In genomic region chr8:83578131-83579055, GRCm38 (mm10) we compare ENCODE assay signal across 11 mouse cellular contexts. TPM values are rescaled to one million over a fixed set of nuclear protein-coding genes. Genes with fewer than 3 reads are reported as not detected.
DNase-seq lines count a peak whose midpoint lies in the region; ATAC-seq and TF ChIP-seq lines count a peak whose summit lies in the region.
"Had no signal": no experiment of that assay in that cellular context is flagged by ENCODE, and none has a peak within 500 bp of the region (broad histone marks: within the 10 kb centered on the region; RNA-seq: fewer than 3 reads in every experiment).

No protein-coding gene starts in this region.

- 87% methylated on average over 17 of the region's 17 CpGs for WGBS in bone marrow, adult 2 months
- WGBS in hindbrain, embryonic 14.5 days = 73% methylated on average over 17 of the region's 17 CpGs

- H3K27ac ChIP-seq in bone marrow, adult 2 months (ENCODE audit: control insufficient read depth, insufficient read depth, low read depth, low read length, poor library complexity) = peak overlapping the region; percentile 27; the same call in 1 of the 2 replicates
- no peak overlapping the region for H3K27ac ChIP-seq in hindbrain, embryonic 14.5 days

- H3K27me3 ChIP-seq in hindbrain, embryonic 14.5 days (ENCODE audit: control insufficient read depth, insufficient read depth, low read length) = no peaks in the 10 kb centered on the region
- H3K27me3 ChIP-seq: Patski had no signal

- no peak overlapping the region for H3K4me3 ChIP-seq in bone marrow, adult 2 months (replicated peaks; ENCODE audit: control insufficient read depth, low read depth, low read length)
- no peak overlapping the region for H3K4me3 ChIP-seq in hindbrain, embryonic 14.5 days (replicated peaks; ENCODE audit: low read length)
- H3K4me3 ChIP-seq: erythroblast, embryonic 14.5 days had no signal

- H3K4me1 ChIP-seq in bone marrow, adult 2 months (ENCODE audit: control insufficient read depth, insufficient read depth, low read length) = peaks cover 2% of the 10 kb centered on the region; the same call in 1 of the 2 replicates
- H3K4me1 ChIP-seq in hindbrain, embryonic 14.5 days (replicated peaks; ENCODE audit: control insufficient read depth, insufficient read depth, low read length) = peaks cover 40% of the 10 kb centered on the region; the same call in 1 of the 2 replicates

- H3K9ac ChIP-seq in hindbrain, embryonic 14.5 days = peak overlapping the region; percentile 31; the same call in 1 of the 2 replicates

- H3K4me2 ChIP-seq in hindbrain, embryonic 14.5 days (replicated peaks) = no peak overlapping the region

- peak; percentile 7 for DNase-seq in kidney, adult 18-20 months
- no peak for DNase-seq in kidney, adult 8-10 months
- peak; percentile 19 for DNase-seq in cerebellum, adult 9-11 months
- no peak for DNase-seq in hindbrain, embryonic 14.5 days (ENCODE audit: low spot score)
- no peak for DNase-seq in spleen, adult 18-20 months

- no peaks in the 10 kb centered on the region for H3K9me3 ChIP-seq in hindbrain, embryonic 14.5 days (ENCODE audit: control insufficient read depth, low read length)

- H3K36me3 ChIP-seq in hindbrain, embryonic 14.5 days (replicated peaks; ENCODE audit: control insufficient read depth, insufficient read depth) = peaks cover 7% of the 10 kb centered on the region

- TF ChIP-seq POLR2A in bone marrow, adult 2 months (IDR thresholded peaks at IDR 0.05; ENCODE audit: borderline replicate concordance, control insufficient read depth, low read depth, low read length) = no peak

- no peak for TF ChIP-seq CTCF in bone marrow, adult 2 months (IDR thresholded peaks at IDR 0.05; ENCODE audit: control insufficient read depth, insufficient read depth, low read length)

- no peak for ATAC-seq in hindbrain, embryonic 14.5 days (ENCODE audit: low FRiP score)
- ATAC-seq in CD4-positive, CD25-positive, alpha-beta regulatory T cell, adult 4 months = no peak
- ATAC-seq: Patski had no signal

RNA-seq across cellular contexts. Expression of gene Ndufb7, which starts 11.9 kb away (rescaled TPM):
- 240 and 480 TPM in 2 replicates for polyA plus RNA-seq in bone marrow, adult 2 months (2011; ENCODE audit: insufficient read depth, insufficient read length, low replicate concordance, missing spikeins)
- 321 and 385 TPM in 2 replicates for polyA plus RNA-seq in hindbrain, embryonic 14.5 days (2014; fragmentation: Nextera tagmentation; extraction: Ambion mirVana)
- 100 to 1,000 TPM; 277 to 291 TPM for polyA plus RNA-seq in CD4-positive, CD25-positive, alpha-beta regulatory T cell, adult 4 months (2017; shearing (Covaris generic))

RNA-seq across cellular contexts. Expression of gene Tecr, which starts 29.4 kb away (rescaled TPM):
- 136 and 233 TPM in 2 replicates for polyA plus RNA-seq in bone marrow, adult 2 months (2011; ENCODE audit: insufficient read depth, insufficient read length, low replicate concordance, missing spikeins)
- polyA plus RNA-seq in hindbrain, embryonic 14.5 days (2014; fragmentation: Nextera tagmentation; extraction: Ambion mirVana) = 1,444 and 1,536 TPM in 2 replicates
- polyA plus RNA-seq in CD4-positive, CD25-positive, alpha-beta regulatory T cell, adult 4 months (2017; shearing (Covaris generic)) = 100 to 1,000 TPM; 408 to 507 TPM

RNA-seq across cellular contexts. Expression of gene Dnajb1, which starts 29.6 kb away (rescaled TPM):
- polyA plus RNA-seq in bone marrow, adult 2 months (2011; ENCODE audit: insufficient read depth, insufficient read length, low replicate concordance, missing spikeins) = 23.8 and 23.9 TPM in 2 replicates
- 45.8 and 47.8 TPM in 2 replicates for polyA plus RNA-seq in hindbrain, embryonic 14.5 days (2014; fragmentation: Nextera tagmentation; extraction: Ambion mirVana)
- polyA plus RNA-seq in CD4-positive, CD25-positive, alpha-beta regulatory T cell, adult 4 months (2017; shearing (Covaris generic)) = 10 to 100 TPM; 44.9 to 62.3 TPM

RNA-seq across cellular contexts. Expression of gene Olfr370, which starts 42.8 kb away (rescaled TPM):
- not detected in 2 replicates for polyA plus RNA-seq in bone marrow, adult 2 months (2011; ENCODE audit: insufficient read depth, insufficient read length, low replicate concordance, missing spikeins)
- polyA plus RNA-seq in hindbrain, embryonic 14.5 days (2014; fragmentation: Nextera tagmentation; extraction: Ambion mirVana) = 0.13 TPM in 1 of 2 replicates, not detected in the other
- under 1 TPM in 1 of 2 experiments, not detected in 1; 0.07 TPM for polyA plus RNA-seq in CD4-positive, CD25-positive, alpha-beta regulatory T cell, adult 4 months (2017; shearing (Covaris generic))
- polyA plus RNA-seq: erythroblast, embryonic 14.5 days; liver, adult 2 months; spleen, adult 2 months had no signal

Comparison
In these comparisons a context has a peak if more than half of its experiments do, and no peak if none do; other contexts are left out.
1. DNase-seq: peak in kidney, adult 18-20 months (single experiment) and cerebellum, adult 9-11 months (single experiment); none in kidney, adult 8-10 months (0 of 2), hindbrain, embryonic 14.5 days (single experiment) and spleen, adult 18-20 months (0 of 2).